Mouse (Mus musculus): ENCODE data around the gene Nmt2.

Gene Nmt2

GRCm38 (mm10) chr2:3327351-3327750 is 43.3 kb downstream of the Nmt2 start:
- DNase-seq (ENCODE audit: low spot score in 2 of 2) = peak in 1 of 2 experiments; percentile 28

GRCm38 (mm10) chr2:3331071-3331703 is 47.2 kb downstream of the Nmt2 start:
- DNase-seq (ENCODE audit: low spot score in 2 of 2) = no peak

GRCm38 (mm10) chr2:3332056-3332455 is 48.0 kb downstream of the Nmt2 start:
- DNase-seq (ENCODE audit: low spot score in 2 of 2) = no peak

GRCm38 (mm10) chr2:3332484-3333242 is 48.7 kb downstream of the Nmt2 start, which contains the start of gene Rpp38:
TSS of gene Rpp38 (minus strand) at chr2:3332643.
- DNase-seq (ENCODE audit: low spot score in 2 of 2) = peak; percentile 99

GRCm38 (mm10) chr2:3333761-3334160 is 49.7 kb downstream of the Nmt2 start:
- DNase-seq (ENCODE audit: low spot score in 2 of 2) = no peak

GRCm38 (mm10) chr2:3335611-3336301 is 51.7 kb downstream of the Nmt2 start, which contains the start of gene Acbd7:
TSS of gene Acbd7 (plus strand) at chr2:3336168.
- peak; percentile 44 to 69 for DNase-seq (ENCODE audit: low spot score in 2 of 2)

GRCm38 (mm10) chr2:3348422-3348821 is 64.4 kb downstream of the Nmt2 start:
- DNase-seq (ENCODE audit: low spot score in 2 of 2) = no peak

GRCm38 (mm10) chr2:3348919-3349318 is 64.9 kb downstream of the Nmt2 start:
- DNase-seq (ENCODE audit: low spot score in 2 of 2) = peak in 1 of 2 experiments; percentile 53

GRCm38 (mm10) chr2:3353160-3353559 is 69.1 kb downstream of the Nmt2 start:
- DNase-seq (ENCODE audit: low spot score in 2 of 2) = no peak

- DNase-seq (ENCODE audit: low spot score in 2 of 2) = no peak
Observed at GRCm38 (mm10) chr2:3355793-3356192, 71.8 kb downstream of the Nmt2 start.

GRCm38 (mm10) chr2:3356311-3356710 is 72.3 kb downstream of the Nmt2 start:
- DNase-seq (ENCODE audit: low spot score in 2 of 2) = no peak

- DNase-seq (ENCODE audit: low spot score in 2 of 2) = no peak
Observed at GRCm38 (mm10) chr2:3357887-3358286, 73.9 kb downstream of the Nmt2 start.

GRCm38 (mm10) chr2:3361067-3361466 is 77.1 kb downstream of the Nmt2 start:
- no peak for DNase-seq (ENCODE audit: low spot score in 2 of 2)

- DNase-seq (ENCODE audit: low spot score in 2 of 2) = no peak
Observed at GRCm38 (mm10) chr2:3365127-3365526, 81.1 kb downstream of the Nmt2 start.

All from left cerebral cortex, adult 9 months (tissue).